Mouse (Mus musculus): Measurements from ENCODE around the gene Hpse.

The Hpse gene

DNA sequence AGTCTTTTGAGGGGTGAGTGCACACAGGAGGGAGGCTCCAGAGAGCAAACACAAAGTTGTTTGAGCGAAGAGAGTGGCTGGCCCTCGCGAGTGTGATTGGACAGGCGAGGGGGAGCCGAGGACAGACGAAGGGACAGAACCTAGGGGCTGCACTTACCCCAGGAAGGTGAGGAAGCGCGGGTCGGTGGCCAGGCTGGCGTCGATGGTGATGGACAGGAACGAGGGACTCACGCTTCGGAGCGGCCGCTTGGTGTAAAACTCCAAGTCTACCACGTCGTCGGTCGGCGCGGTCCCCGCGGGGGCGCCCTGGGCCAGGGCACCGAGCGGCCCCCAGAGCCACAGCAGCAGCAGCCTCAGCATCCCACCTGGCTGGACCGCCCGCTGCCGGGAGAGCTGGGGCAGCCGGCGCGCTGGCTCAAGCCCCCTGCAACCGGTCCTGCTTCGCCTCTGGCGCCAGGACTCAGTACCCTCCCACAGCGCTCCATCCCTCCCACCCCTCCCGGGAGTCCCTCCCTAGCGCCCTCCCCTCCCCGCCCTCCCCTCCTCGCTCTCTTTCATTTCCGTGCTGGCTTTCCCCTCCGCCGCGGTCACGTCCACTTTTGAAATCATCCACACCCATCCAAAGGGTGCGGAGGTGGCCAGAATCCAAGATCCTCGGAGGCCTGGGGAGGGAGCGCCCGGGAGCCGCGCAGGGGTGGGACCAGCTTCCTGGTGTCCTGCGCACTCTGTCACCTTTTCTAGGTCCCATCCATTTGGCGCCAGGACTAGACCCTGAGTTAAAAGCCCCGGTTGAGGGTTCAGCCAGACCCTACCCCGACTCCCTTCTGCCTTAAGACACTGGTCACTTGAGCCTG, at the start of gene Hpse:
Gene Hpse, minus strand, starts transcription at position 482 of the 854 bp plus-strand sequence.
- DNase-seq (ENCODE audit: low spot score) = no peak

DNA sequence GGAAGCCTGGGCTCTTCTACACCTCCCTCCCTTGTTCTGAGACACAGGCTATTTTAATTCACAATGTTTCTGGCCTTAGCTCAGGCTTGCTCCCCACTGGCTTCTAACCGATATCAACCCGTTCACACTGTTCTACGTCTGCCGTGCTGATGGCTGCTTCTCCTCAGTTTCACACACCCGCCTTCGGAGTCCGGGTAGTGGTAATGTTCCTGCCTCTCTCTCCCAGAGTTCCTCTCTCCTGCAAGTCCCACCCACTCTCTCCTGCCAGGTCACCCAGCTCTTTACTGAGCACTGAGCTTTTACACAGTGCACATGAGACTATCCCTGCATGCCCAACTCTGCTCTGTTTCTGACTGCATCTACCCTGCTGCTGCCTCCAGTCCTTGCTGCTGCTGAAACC, 46.5 kb upstream of the Hpse start:
- no peak for DNase-seq (ENCODE audit: low spot score)

DNA sequence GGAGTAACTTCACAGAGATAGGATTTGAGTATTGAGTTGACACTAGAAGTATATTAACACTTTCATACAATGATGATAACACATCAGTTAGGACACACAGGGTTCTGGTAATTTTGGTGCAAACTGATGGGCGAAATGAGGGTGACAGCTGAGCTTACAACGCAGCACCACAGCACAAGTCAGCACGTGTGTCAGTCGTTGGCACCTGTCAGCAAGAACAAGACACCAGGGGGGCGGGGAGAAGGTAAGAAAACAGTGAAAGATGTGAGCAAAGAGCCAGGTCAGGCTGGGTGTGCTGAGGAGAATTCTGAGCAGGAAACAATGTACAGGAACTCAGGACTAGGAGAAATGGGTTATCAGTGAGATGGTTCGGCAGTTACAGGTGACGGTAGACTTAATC, 42.2 kb upstream of the Hpse start:
- DNase-seq (ENCODE audit: low spot score) = no peak

DNA sequence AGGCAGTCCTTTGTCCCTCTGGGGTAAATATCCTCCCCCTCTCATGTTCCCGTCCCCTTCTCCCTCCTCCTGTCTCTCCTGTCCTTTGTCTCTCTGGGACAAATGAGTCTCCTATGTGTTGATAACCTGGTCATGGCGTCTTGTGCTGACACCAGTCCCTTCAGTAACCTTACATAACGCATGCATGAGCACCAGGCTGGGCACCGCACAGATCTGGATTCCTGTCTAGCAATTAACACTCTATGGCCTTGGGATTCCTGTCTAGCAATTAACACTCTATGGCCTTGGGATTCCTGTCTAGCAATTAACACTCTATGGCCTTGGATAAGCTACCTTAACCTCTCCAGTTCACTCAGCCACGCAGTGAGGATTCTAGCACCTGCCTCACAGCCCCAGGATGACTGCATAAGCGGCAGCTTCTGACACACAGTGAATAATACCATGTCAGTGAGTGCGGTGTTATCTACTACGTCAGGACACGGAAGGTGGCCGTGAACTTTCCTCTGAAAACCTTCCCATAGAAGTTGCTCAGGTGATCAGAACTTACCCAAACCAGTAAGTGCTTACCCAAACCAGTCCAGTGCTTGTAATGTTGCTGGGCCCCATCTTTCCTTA, 40.6 kb upstream of the Hpse start:
- DNase-seq (ENCODE audit: low spot score) = no peak

DNA sequence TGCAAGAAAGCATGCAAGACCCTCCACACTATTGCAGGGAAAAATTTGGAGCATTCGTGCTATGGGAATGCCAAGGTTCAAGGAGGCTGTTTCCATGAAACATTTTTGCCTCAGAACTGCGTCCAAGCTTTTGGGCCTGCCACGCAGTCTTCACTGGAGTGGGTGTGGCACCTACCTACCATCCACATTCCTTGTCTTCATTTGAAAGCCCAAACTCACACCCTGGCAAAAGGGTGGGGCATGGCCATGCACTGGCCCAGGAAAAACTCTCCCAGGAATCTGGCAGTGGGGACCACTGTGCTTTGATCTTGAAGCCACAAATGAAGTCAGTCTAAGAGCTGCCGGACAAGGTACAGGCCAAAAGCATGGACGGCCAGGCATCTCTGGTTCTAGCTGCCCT, 38.6 kb upstream of the Hpse start:
- DNase-seq (ENCODE audit: low spot score) = no peak

DNA sequence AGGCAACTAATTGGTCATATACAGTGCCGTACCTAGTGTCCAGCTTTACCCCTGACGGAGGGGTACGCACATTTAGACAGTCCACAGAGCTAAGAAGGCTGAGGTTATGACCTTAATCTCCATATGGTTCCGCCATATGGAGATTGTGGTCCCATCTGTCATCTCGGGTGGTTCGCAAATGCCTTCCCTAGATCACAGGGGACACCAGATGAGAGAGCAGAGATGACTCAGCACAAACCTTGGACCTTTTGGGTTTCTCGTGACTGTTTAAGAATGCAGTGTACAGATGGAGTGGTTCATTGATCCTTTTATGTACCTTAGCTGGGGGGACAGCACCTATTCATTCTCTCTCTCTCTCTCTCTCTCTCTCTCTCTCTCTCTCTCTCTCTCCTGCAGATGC, 33.9 kb upstream of the Hpse start:
- DNase-seq (ENCODE audit: low spot score) = no peak

DNA sequence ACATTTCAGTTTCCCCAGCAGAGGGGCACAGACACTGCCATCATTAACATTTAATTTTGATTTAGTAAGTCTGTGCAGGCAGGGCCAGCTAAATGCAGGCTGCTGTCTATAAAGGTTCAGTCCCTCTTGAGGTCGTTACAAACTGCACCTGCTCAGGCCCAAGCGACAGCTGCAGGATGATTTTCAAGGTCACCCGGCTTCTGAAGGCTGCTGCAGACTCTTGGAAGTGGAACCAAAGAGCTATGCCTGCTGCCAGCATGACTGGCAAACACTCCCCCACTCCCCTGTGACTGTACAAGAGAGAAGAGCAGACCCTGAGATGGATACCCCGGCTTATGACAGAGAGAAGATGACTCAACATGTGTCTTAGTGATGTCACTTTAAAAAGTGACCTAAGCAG, 32.1 kb upstream of the Hpse start:
- DNase-seq (ENCODE audit: low spot score) = no peak

DNA sequence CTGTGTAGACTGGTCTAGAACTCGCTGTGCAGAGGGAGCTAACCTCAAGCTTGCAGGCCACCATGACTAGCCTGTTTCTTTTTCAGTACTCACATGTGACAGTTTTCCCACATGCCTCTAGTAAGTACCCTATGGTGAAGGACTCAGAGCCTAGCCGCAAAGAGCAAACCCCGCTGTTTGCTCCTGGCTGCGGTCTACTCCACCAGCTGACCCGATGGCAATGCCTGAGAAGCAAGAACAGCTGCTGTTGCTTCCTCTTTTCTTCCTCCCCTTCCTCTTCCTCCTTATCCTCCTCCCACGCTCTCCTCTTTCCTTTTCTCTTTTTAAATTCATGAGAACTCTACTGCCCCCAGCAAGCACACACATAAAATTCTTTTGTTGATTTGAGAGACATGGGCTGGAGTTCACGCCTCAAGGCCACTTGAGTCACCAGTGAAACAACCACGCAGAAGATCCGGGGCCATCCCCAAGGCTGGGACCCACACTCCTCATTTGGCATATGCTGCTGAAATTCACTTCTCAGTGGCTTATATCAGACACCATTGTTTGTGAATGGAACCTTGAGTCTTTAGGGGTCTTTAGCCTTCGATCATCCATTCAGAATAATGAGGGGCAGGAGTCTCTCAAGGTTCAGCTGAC, 31.2 kb upstream of the Hpse start:
- no peak for DNase-seq (ENCODE audit: low spot score)

DNA sequence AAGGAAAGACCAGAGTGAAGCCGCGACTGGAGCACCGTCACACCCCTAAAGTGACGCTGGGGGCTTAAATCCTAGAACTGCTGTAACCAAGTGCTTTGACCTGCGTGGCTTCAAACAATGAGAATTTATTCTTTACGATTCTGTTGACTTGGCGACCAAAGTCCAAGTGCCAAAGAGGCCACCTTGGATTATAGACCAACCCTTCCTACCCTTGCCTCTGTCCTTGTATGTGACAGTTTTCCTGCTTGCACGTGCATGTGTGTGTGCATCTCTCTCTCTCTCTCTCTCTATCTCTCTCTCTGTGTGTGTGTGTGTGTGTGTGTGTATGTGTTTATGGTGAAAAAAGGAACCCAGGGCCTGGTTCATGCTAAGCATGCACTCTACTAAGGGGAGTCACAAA, 19.3 kb upstream of the Hpse start:
- DNase-seq (ENCODE audit: low spot score) = no peak

DNA sequence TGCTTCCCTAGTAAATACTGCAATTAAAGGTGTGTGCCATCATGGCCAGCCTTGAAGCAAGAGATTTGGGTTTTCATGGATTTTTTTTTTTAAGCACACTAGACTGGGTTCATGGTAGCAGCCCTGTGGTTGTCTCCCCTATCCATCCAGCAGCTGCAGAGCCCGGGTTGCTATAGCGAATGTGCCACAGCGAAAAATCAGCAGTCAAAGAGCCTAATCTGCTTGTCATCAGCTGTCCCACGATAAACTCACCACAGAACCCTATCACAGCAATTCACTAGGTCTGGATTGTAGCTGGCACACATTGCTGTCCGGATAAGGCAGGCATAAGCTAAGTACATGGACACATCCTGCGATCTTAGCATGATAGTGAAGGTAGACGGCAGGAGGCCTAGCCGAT, 17.4 kb upstream of the Hpse start:
- DNase-seq (ENCODE audit: low spot score) = no peak

DNA sequence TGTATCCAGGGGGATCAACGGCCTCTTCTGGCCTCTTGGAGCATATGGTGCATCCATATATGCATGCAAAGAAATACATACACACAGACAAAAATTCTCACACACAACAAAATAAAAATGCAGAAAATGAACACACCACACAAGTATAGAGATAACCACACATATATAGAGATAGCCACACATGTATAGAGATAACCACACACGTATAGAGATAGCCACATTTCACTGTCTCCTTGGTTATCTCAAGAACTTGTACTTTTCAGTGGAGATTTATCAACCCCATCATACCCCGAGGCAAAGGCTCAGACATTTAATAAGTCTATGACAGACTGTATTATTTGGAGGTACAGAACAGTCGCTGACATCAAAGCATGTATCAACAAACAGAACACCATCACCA, 15.0 kb upstream of the Hpse start:
- no peak for DNase-seq (ENCODE audit: low spot score)

DNA sequence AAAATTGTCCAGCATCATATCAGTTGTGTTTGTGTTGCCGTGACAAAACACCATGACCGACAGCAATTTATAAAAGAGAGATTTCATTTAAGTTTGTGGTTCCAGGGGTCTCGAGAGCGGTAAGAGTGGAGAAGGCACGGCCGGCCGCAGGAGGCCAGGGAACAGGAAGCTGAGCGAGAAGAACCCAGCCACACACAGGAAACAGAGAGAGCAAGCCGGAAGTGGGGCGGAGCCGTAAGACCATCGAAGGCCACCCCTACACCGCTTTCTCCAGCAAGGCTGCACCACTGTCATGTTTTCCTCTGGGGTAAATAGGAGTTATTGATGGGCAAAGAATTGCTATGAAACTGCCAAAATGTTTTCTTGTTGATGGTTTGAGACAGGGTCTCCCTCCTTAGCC, 9.2 kb upstream of the Hpse start:
- DNase-seq (ENCODE audit: low spot score) = no peak

DNA sequence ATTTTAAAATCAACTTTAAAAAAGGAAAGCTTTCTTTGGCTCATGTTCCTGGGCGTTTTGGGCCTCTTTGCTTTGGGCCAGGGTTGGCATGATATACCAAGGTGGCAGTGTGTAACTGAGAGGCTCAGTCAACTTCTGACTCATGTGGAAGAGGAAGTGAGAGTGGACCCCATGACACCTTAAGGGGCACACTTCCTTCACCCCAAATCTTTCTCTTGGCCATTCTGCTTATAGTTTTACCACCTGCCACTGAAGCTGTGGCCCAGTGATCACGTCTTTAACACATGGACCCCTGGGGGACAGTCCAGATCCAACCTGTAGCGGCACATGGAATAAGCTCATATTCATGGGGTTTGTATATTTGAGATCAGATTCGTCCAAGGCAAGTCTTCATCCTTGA, 6.5 kb upstream of the Hpse start:
- DNase-seq (ENCODE audit: low spot score) = no peak

DNA sequence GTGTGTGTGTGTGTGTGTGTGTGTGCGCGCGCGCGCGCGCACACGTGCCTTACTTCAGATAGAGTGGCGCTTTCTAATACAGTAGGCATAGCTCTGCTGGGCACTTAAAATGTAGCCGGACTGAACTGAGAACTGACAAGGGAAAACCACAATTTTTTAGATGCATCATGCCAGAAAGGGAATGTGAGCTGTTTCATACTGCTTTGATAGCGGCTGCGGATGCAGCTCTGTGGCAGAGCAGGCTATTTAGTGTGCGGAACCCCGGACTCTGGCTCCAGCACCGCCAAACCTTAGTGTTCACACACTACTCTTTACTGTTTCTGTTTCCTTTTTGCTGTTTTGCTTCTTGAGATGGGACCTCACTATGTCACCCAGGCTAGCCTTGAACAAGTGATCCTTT, 2.8 kb downstream of the Hpse start:
- DNase-seq (ENCODE audit: low spot score) = no peak

DNA sequence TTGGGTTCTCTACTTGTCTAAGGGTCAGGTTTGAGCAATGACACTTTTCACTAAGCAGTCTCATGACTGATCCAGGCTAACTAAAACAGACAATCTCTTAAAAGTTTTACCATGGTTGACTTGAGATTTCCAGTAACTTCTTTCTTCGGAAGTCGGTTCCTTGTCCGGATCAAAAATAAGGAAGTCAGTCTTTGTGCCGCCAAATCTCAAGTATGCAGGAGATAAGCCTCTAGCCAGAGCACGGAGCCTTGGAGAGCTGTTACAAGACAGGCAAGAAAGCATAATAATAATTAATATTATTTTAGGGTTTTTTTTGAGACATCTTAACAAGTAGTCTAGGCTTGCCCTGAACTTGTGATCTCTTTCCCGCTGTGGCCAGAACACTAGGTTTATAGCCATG, 8.3 kb downstream of the Hpse start:
- no peak for DNase-seq (ENCODE audit: low spot score)

DNA sequence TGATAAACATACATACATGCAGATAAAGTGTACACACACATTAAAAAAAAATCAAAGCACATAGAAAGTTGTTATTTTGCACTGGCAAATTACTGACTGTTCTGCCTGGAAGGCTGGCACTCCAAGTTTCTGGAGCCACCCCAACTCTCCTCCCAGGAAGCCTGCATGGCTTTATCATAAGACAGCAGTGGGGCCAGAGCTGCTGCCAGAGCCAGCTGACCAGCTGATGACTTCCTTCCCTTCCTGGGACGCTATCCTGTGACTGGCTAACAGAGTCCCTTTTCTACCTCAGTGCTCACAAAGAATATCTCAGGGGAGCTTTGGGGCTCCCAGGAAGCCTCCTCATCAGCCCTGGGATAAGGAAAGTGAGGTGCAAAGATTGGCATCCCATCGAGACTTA, 9.5 kb downstream of the Hpse start:
- DNase-seq (ENCODE audit: low spot score) = peak; percentile 32

DNA sequence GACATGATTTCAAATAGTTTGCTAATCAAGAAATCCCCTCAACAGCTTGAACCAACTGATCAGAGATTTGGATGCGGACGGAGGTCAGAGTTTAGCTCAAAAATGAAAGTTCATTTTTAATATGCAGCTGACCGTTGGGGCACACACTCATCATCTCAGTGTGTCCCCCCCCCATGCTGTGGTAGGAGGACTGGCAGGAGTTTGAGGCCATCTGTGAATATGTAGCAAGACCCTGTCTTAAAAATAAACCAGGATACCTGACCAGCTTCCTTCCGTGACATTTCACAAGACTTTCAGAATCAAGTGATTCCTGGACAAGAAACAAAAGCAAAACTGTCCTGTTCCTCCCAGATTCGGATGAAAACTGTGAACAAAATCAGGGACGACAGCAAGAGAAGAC, 10.5 kb downstream of the Hpse start:
- no peak for DNase-seq (ENCODE audit: low spot score)

DNA sequence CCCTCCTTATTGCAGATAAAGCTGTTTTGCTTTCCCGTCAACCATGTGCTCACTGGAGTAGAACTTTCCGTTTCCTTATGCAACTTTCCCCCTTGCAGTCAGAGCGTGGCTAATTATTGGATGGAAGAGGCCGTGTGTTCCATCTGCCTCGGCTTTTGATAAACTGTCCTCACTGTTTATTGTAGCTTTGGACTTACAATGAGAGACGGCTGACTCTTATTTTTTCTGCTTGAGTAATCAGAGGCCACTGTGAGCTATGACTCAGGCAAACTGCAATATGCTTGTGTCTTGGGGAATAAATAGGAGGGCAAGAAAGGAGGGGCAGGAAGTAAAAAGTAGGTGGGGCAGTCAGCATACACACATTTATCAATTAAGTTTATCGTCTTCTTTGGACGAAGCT, 12.8 kb downstream of the Hpse start:
- DNase-seq (ENCODE audit: low spot score) = peak; percentile 37

DNA sequence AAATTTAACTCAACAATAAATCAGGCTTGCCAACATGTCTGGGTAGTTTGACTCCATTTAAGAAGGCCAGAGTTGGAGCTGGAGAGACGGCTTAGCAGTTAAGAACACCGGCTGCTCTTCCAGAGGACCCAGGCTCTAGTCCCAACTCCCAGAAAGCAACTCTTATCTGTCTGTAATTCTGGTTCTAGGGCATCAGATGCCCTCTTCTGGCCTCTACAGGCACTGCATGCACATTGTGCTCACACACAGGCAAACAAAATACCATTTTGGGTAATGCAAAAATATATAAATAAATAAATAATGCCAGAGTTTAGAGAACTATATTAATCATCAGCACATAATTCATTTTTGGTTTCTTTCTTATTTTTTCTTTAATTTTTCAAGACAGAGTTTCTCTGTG, 15.2 kb downstream of the Hpse start:
- no peak for DNase-seq (ENCODE audit: low spot score)

DNA sequence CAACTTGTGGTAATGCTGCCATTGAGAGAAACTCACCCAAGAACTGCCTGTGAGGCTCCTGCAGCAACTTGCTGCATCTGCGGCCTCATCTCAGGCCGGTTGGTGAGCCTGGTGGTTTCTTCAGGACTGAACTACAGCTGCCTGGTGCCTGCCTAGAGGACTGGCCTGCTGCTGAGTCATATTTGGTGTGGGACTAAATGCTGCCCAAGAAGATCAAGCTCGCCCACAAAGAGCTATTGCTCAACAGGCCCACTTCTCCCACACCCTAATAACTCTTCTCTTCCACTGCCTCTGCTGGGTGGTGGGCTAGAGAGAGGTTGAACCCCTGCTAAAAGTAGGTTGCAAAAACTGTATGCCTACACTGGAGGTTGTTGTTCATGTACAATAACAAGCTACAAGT, 17.2 kb downstream of the Hpse start:
- no peak for DNase-seq (ENCODE audit: low spot score)

DNA sequence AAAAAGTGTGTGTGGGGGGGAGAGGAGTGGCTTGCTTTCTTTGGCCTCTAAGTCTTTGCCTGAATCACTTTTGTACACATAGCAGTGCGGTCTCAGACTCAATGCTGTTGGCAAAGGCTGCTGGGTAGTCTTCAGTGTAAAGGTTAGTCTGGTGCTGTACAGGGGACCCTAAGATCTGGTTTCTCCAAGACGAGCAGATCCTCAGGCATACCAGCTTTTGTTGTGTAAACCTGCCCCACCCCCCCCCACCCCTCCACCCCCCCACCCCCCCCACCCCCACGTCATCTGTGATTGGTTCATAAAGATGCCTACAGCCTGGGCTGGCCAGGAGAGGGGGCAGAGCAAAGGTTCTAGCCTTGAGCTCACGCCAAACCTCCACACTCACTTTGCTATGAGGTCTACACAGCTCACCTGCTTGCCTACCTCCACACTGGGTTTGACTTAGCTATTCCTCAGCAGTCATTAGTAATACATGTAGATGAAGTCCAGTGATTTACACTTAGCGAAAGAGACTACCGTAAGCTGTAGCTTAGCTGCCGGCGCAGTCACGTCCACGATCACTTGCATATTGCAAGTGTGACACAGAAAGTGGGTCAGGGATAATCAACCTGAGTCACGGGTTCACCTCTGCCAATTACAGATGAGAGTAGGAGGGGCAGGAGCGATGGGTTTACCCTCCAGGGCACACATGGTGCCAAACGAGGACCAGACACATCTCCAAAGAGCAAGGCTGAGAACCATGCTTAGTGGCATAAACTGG, 18.5 kb downstream of the Hpse start:
- peak; percentile 10 for DNase-seq (ENCODE audit: low spot score)

DNA sequence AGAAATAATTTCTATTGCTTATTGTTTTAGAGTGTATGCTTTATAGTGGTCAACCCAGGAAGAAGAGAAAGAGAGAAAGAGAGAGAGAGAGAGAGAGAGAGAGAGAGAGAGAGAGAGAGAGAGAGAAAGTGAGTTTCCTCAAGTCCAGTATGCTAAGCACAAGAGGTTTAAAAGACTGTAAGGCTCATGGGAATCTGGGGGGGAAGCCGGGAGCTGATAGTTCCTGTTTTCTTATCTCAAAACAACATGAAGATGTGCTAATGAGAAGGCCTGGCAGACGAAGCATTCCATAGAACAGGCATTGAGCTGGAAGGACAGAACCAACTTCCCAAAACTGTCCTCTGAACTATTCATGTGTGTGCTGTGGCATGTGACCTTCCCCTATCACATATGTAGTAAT, 21.6 kb downstream of the Hpse start:
- no peak for DNase-seq (ENCODE audit: low spot score)

DNA sequence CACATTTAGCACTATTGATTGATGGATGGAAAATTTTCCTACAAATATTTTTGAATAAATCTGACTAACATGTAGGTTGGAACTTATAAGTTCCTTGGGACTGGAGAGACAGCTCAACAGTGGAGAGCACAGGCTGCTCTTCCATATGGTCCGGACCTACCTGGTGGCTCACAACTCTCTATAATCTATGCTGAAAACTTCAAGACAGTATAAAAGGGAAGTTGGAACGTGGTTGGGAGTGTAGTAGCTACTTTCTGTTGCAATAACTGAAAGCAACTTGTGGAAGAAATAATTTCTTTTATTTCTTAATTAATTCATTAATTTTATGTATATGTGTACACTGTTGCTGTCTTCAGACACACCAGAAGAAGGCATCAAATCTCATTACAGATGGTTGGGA, 22.1 kb downstream of the Hpse start:
- no peak for DNase-seq (ENCODE audit: low spot score)
